Mouse (Mus musculus) layer of hippocampus, adult 11-12 months (tissue): Measurements from ENCODE around the gene Hivep2.

ENCODE experiments used
- DNase-seq: peaks from one replicate; pipeline ENCODE4 v3.0.0; 2022; ENCODE audit warnings: low spot score

The Hivep2 gene

DNA sequence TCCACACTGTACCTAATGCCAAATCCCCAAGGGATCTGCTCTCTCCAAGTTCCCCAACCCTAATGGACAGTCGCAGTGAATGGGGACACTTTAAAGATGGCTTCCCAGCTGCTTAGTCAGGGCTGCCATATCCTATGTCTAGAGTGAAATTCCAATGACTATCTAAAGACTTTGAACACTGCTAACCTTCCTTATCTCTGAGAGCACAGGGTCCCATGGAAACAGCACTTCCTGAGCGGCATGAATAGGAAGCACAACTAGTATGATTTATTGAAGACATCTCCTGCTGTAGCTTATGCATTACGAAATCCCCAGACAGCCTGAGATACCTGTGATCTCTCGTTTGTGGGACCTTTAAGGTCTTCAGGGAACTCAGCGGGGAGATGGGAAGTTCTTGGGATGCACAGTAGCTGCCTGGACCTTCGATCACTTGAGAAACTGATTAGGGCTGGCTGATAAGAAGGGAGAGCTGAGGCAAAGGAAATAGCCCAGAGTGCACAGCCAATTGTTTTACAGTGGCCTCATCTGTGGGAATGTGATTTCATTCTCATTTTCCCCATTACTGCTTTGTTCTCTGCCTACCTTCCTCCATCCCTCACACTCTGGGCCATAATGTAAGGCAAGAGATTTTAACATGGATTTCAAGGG lies 202.4 kb downstream of the Hivep2 start:
- DNase-seq, result no peak

DNA sequence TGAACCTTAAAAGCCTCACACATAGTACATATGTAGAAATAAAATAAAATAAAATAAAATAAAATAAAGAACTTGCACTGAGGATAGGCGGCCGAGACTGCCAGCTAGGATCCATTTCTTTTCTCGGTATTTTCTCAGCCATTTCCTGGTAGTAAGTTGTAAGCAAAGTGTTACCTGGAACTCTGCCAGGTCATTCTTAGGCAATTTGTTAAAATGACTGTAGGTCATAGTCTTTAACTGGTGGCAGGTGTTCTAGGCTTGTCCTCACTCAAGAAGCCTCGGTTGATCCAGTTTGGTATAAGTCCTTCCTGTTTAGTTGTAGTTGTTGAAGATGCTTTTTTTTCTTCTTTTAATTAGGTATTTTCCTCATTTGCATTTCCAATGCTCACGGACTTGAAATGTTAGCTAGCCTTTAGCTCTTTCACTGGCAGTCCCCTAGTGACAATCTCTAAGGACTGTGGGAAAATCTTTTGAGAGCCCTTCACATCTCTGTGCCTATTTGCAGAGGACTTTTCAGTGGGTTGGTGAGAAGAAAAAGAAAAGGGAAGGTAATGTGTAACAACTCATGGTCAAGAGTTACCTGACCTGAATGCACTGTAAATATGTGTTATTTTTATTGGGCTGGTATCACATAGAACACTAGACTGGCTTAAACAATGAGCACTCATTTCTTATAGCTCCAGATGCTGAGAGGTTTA lies 203.1 kb downstream of the Hivep2 start:
- no peak for DNase-seq

DNA sequence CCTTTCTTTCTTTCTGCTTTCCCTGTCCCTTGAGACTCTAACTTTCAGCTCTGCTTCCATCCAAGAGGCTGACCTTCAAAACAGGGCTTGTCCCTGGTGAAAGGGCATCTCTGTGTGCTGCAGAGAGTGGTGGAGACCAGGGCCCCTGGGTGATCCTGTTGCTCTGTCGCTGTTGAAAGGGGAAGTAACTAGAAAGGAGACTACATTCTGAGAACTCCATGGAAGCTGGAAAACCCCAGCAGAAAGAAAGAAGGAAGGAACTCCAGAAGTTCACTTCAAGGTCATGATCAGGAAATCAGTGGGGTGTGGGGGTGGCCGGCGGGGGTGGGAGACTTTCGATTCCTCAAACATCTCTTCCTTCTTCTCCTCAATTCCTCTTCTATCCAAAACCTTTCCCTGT lies 208.2 kb downstream of the Hivep2 start:
- no peak for DNase-seq

DNA sequence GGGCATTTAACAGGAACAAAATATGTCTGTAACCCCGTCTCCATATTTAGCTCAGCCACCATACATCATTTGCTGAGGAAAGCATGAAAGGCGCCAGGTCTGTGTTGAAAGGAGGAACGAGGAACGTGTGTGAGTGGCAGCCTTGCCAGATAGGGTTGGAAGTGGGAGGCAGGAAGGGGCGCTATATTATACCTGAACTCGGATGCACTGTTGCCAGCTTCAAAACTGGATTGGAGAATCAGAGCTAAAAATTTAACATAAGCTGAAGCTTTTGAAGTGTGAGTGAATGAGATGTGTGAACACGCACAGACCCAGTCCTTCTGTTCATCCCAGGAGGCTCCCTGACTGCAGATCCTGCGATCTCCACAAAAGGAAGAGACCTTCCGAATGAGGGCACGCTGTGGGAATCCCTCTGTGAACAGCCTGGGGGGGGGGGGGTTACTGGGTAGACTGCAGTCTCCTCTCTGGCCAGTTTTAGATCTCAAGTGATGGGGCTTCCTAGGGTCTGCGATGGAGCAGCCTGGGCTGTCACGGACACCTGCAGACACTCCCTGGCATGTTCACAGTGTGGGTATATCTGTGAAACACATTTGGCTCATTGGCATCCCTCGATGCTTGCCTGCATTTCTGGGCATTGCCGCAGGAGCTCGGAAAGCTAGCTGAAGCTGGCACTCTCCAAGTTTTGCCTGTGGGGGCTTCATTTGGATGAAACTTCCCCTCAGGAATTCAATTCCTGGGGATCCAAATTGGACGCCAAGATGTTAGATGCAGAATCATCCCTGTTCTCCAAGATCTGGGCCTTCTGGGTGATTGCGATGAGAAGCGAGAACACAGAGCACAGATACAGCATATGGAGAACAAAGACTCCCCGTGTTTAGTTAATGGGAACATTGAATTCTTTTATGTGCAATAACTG lies 213.8 kb downstream of the Hivep2 start:
- DNase-seq, result peak; percentile 74

DNA sequence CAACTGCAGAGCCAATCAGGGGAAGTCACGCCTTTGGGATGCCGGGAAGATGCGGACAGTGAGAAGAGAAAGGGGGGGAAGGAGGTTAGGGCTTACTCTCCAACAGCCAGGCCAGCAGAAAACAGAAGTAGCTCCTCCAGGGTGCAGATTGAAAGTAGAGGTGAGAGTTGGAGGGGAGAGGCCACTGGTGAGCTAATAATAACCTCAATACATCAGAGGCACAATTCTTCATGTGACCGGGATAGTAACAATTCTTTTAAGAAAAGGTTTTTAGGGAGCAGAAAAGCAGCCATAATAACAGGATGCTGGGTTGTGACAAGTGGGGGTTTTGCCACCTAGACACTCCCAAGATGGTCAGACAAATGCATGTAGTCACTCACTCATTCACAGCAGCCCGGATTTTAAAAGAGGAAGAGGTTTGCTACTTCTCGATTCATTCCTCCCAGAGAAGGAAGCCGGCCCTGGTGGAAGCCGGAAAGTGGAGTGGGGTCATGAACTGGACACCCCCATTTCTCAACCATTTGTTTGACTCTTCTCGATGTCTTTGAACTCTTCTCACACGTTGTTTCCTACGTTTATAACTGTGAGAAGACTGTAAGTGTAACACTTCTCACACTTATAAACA lies 220.6 kb downstream of the Hivep2 start:
- no peak for DNase-seq

DNA sequence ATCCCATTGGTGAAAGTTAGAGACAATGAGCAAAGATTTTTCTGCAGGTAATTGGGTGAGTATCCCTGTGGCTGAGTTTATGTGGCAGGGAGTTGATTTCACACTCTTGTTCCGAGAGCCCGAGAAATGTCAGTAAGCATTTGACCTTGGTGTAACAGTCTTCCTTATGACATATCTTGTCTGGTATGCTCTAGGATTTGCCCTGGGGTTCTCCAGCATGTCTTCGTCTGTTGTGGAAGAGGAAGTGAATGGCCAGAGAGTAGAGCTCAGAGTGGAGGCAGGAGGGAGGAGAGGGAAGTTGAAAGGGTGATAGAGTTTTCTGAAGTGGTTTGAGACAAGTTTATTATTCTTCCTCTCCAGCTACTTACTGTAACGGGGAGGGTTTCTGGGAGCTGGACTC lies 223.2 kb downstream of the Hivep2 start:
- DNase-seq, result no peak

DNA sequence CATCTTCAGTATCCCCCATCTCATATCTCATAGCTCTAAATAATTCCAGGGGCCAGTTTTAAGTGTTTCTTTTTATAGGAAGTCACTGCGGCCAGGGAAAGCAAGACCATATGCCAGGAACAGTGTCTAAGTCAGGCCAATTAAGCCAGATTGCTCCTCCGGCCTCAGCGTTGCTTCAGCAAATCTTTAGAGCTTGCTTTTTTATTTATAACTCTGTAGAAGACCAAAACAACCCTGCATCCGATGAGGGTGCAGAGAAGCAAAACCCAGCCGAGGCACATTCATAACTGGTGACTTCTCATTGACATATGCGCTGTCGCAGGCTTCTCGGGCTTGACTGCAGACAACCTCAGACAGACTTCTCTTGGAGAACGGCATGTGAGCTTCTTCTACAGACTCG lies 225.3 kb downstream of the Hivep2 start:
- DNase-seq, result no peak

DNA sequence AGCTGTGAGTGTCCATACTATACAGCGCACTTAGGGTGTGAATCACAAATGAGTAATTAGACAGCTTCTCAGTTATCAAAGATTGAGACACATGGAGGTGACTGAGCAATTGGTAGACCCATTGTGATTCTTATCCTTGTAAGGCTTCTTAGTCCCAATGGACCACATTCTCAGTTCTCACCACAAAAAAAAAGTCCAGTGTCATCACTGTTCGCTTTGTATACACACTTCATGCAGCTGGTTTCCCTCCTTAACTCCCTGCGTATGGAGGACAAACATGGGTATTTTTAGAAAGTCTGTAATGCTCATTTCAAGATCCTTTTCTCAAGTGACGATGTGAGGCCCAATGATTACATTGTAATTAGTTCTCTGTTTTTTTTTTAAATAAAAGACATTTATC lies 226.3 kb downstream of the Hivep2 start:
- no peak for DNase-seq

DNA sequence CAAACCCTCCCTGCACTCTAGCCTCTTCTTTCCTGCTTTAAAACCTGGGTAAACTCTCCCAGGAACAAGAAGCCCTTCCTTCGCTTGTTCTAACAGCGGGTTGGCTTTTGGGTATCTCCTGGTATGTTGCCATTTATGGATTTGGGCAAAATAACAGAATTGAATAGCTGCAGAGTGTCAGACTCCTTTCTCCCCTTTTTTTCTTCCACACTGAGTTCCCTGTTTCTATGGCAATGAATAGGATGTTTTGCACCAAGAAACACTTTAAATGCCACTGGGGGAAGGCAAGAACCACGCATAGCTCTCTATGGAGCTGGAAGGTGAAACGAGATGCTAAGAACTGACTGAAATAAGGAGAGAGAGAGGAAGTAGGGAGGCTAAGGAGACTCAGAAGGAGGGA lies 227.8 kb downstream of the Hivep2 start:
- DNase-seq, result no peak

DNA sequence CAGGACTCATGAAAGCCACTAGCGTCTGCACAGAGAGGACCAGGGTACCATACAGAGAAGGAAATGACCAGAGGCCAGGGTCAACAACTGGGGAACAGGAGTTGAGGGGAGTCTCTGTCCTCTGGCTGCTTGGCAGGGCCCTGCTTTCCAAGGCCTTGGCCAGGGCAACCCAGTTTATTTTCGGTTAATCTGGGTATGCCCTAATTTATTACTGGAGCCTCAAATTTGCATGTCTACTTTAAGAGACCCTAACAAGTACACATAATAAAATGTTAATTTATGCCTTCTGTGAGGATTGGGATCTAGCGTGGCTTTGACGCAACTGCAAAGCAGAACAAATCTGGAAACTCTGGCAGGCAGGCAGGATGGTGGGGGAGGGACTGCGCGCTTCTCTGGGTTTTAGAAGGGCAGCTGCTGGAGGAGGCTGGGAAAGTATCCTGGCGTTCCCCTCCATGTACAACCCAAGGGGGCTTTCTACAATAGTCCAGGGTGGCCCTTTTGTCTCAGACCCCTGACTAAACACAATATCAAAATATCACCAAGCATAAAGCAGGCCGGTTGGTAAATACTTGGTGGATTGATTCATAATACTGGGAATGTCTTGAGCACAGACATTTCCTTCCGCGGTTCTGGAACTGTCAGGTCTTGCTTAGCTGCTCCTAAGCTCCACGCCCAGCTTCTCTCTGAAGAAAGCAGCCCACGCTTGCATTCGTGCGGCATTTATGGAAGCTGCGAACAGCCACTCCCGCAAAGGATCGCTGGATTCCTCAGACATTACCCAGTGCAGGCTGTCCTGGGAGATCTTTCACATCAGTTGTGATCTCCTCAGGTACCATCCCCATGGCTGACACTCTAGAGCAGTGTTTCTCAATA lies 230.1 kb downstream of the Hivep2 start:
- DNase-seq, result peak; percentile 74

DNA sequence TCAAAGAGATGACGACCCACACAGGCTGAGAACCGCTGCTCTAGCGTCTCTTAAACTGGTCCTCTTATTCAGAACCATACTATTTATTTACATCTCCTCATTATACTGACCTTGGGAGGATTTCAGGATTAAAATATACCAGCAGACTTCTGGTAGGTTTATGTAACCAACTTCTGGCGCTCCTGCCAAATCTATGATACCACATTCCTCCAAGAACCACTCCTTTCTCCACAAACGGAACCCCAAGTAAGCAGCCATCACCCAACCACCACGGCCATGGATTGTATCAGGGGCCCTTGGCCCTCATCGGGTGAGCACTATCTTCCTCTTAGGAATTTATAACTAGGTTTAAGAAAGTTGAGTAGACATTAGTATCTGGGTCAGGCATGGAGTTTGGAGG lies 230.9 kb downstream of the Hivep2 start:
- no peak for DNase-seq

DNA sequence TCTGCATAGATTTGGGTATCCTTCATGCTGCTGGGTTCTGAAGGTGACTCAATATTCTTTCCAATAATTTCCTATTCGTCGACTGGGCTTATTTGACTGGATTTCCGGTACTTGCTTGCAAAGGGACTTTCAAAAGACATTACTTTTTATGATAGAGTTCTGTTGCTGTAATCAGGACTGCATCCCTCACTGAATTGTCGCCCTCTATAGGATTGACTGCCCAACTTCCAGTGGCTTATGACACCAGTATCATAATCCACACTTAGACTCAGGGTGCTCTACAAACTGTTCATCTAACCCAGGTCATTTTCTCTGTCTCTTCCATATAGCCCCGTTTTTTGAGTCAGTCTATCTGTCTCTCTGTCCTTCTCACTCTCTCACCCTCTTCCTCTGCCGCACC lies 231.4 kb downstream of the Hivep2 start:
- no peak for DNase-seq

DNA sequence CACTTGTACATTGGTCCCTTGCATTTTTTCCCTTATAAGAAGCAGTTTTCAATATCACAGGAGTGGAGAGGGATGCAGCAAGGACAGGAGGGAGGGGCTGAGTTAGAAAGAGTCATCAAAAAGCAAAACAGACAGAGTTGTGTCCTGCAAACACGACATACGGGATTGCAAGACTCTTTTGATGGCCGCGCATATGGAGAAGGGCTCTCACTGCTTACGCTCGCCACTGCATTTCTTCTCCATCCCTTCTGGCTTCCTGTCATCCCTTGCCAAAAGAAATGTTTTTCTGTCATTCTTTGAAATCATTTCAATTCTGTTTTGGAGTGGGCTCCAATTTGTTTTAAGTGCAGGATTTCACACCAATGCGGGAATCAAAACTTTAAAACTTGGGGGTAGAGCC lies 233.5 kb downstream of the Hivep2 start:
- no peak for DNase-seq

DNA sequence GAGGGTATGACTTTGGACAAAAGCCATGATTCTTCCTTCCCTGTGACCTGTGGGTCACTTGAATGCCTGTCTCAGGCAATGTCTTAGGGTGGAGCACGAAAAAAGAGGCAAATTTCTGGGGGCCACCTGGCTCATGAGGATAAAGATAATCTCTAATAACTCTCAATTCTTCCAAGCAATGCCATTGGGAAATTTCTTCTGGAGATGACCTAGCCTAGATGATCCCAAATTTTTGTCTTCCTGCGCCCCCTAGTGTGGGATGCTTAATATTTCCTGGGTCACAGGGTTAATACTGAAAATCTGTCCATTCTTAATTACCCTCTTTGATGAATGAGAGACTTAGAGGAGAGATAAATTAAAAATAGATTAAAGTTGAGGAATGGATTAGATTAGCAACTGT lies 234.4 kb downstream of the Hivep2 start:
- DNase-seq, result peak; percentile 60
